Mouse (Mus musculus) hindbrain, embryonic 12.5 days (tissue): ENCODE measurements around the gene Lins1. TPM values are rescaled to one million over a fixed set of nuclear protein-coding genes. Genes with fewer than 3 reads are reported as not detected.

Experiments used
- ATAC-seq: fragments of 200-750 bp; cut with Nextera tagmentation; 2 replicates; pipeline ENCODE4 v1.8.0; 2017; ENCODE audit warnings: moderate TSS enrichment; ENCODE audit not compliant: low FRiP score
- H3K27ac ChIP-seq: fragments of 300-500 bp; sonication (generic); 2 replicates; pipeline ENCODE4 v1.5.1; 2016; ENCODE audit warnings: mild to moderate bottlenecking
- H3K27me3 ChIP-seq: fragments of 300-500 bp; sonication (generic); 2 replicates; pipeline ENCODE4 v1.6.1; 2016; ENCODE audit warnings: mild to moderate bottlenecking
- H3K36me3 ChIP-seq: fragments of 300-500 bp; sonication (generic); 2 replicates; pipeline ENCODE4 v1.6.1; 2016; ENCODE audit warnings: mild to moderate bottlenecking
- H3K4me1 ChIP-seq: fragments of 300-500 bp; sonication (generic); 2 replicates; pipeline ENCODE4 v1.6.1; 2016
- H3K4me2 ChIP-seq: fragments of 300-500 bp; sonication (generic); replicated peaks from 2 replicates; pipeline ENCODE4 v1.6.1; 2016; ENCODE audit warnings: mild to moderate bottlenecking
- H3K4me3 ChIP-seq: fragments of 300-500 bp; sonication (generic); 2 replicates; pipeline ENCODE4 v1.5.1; 2016; ENCODE audit warnings: mild to moderate bottlenecking
- H3K9ac ChIP-seq: fragments of 300-500 bp; sonication (generic); 2 replicates; pipeline ENCODE4 v1.6.1; 2016; ENCODE audit warnings: mild to moderate bottlenecking, moderate library complexity
- H3K9me3 ChIP-seq: fragments of 300-500 bp; sonication (generic); replicated peaks from 2 replicates; pipeline ENCODE4 v1.6.1; 2016; ENCODE audit warnings: mild to moderate bottlenecking
- WGBS: fragments of 180-500 bp; shearing (Covaris S2); methylation state at CpG from one replicate; pipeline ENCODE4 v1.1.7; 2016; 5-methylcytosine and 5-hydroxymethylcytosine counted together
- polyA plus RNA-seq: library from polyadenylated mRNA; unstranded; fragments of >200 nt; fragmentation: Nextera tagmentation; extraction: Ambion mirVana; gene quantifications from 2 replicates; pipeline ENCODE4 v1.2.1, GENCODE M21; 2016

The Lins1 gene
- polyA plus RNA-seq, result 22.5 and 25.3 TPM in 2 replicates

GRCm38 (mm10) chr7:66689620-66690360 lies at the start of gene Lins1:
Gene Lins1 (plus strand): TSS chr7:66689889.
- H3K27ac ChIP-seq, result peak within 1 kb of the TSS; percentile 95
- ATAC-seq, result peak; percentile 100
- H3K9me3 ChIP-seq, result no peaks in the 10 kb centered on the region
- H3K27me3 ChIP-seq, result no peaks in the 10 kb centered on the region
- no peaks in the 10 kb centered on the region for H3K36me3 ChIP-seq
- peaks cover 15% of the 10 kb centered on the region for H3K4me1 ChIP-seq
- H3K4me2 ChIP-seq, result peak within 1 kb of the TSS; percentile 96
- under 1% methylated on average over 51 of the region's 52 CpGs for WGBS
- H3K4me3 ChIP-seq, result peak within 1 kb of the TSS; percentile 69
- H3K9ac ChIP-seq, result peak within 1 kb of the TSS; percentile 82

- H3K27me3 ChIP-seq, result no peaks in the 10 kb centered on the region
- peaks cover 23% of the 10 kb centered on the region for H3K36me3 ChIP-seq
- H3K9me3 ChIP-seq, result no peaks in the 10 kb centered on the region
- no peaks in the 10 kb centered on the region for H3K4me1 ChIP-seq
- H3K4me2 ChIP-seq, result no peak overlapping the region
- ATAC-seq, result no peak
- H3K9ac ChIP-seq, result no peak overlapping the region
- WGBS, result 92% methylated on average over 2 of the region's 2 CpGs
- H3K4me3 ChIP-seq, result no peak overlapping the region
- no peak overlapping the region for H3K27ac ChIP-seq
Observed at GRCm38 (mm10) chr7:66645736-66646135, 44.0 kb upstream of the Lins1 start.

GRCm38 (mm10) chr7:66649181-66649580 lies 40.5 kb upstream of the Lins1 start:
- 94% methylated on average over 2 of the region's 2 CpGs for WGBS
- peaks cover 18% of the 10 kb centered on the region; the same call in 1 of the 2 replicates for H3K36me3 ChIP-seq
- H3K4me1 ChIP-seq, result no peaks in the 10 kb centered on the region
- H3K4me2 ChIP-seq, result no peak overlapping the region
- no peak for ATAC-seq
- no peak overlapping the region for H3K9ac ChIP-seq
- H3K27me3 ChIP-seq, result no peaks in the 10 kb centered on the region
- H3K4me3 ChIP-seq, result no peak overlapping the region
- no peak overlapping the region for H3K27ac ChIP-seq
- H3K9me3 ChIP-seq, result no peaks in the 10 kb centered on the region

GRCm38 (mm10) chr7:66650883-66651282 lies 38.8 kb upstream of the Lins1 start:
- H3K4me2 ChIP-seq, result no peak overlapping the region
- peaks cover 32% of the 10 kb centered on the region for H3K36me3 ChIP-seq
- ATAC-seq, result no peak
- no peak overlapping the region for H3K27ac ChIP-seq
- no peaks in the 10 kb centered on the region for H3K4me1 ChIP-seq
- H3K27me3 ChIP-seq, result no peaks in the 10 kb centered on the region
- WGBS, result 82% methylated on average over 5 of the region's 5 CpGs
- H3K9ac ChIP-seq, result no peak overlapping the region
- H3K4me3 ChIP-seq, result no peak overlapping the region
- no peaks in the 10 kb centered on the region for H3K9me3 ChIP-seq

GRCm38 (mm10) chr7:66652216-66652615 lies 37.5 kb upstream of the Lins1 start:
- Histone ChIP-seq H3K27ac (no peak overlapping the region), H3K4me3 (no peak overlapping the region), H3K36me3 (peaks cover 40% of the 10 kb centered on the region), H3K4me1 (no peaks in the 10 kb centered on the region), H3K4me2 (no peak overlapping the region), H3K9ac (no peak overlapping the region), H3K9me3 (no peaks in the 10 kb centered on the region), H3K27me3 (no peaks in the 10 kb centered on the region)
- WGBS, result 88% methylated on average over 4 of the region's 4 CpGs
- no peak for ATAC-seq

GRCm38 (mm10) chr7:66653596-66653995 lies 36.1 kb upstream of the Lins1 start:
- H3K27ac ChIP-seq, result no peak overlapping the region
- H3K4me1 ChIP-seq, result no peaks in the 10 kb centered on the region
- no peaks in the 10 kb centered on the region for H3K9me3 ChIP-seq
- ATAC-seq, result no peak
- H3K36me3 ChIP-seq, result peaks cover 38% of the 10 kb centered on the region
- H3K4me3 ChIP-seq, result no peak overlapping the region
- no peak overlapping the region for H3K9ac ChIP-seq
- 88% methylated on average over 9 of the region's 9 CpGs for WGBS
- H3K27me3 ChIP-seq, result no peaks in the 10 kb centered on the region
- H3K4me2 ChIP-seq, result no peak overlapping the region

- ATAC-seq, result no peak
- 89% methylated on average over 9 of the region's 9 CpGs for WGBS
- peaks cover 51% of the 10 kb centered on the region for H3K36me3 ChIP-seq
- H3K4me1 ChIP-seq, result no peaks in the 10 kb centered on the region
- no peak overlapping the region for H3K4me3 ChIP-seq
- no peaks in the 10 kb centered on the region for H3K9me3 ChIP-seq
- H3K4me2 ChIP-seq, result no peak overlapping the region
- H3K9ac ChIP-seq, result no peak overlapping the region
- no peak overlapping the region for H3K27ac ChIP-seq
- H3K27me3 ChIP-seq, result no peaks in the 10 kb centered on the region
Observed at GRCm38 (mm10) chr7:66655471-66655870, 34.2 kb upstream of the Lins1 start.

GRCm38 (mm10) chr7:66660291-66660690 lies 29.4 kb upstream of the Lins1 start:
- Histone ChIP-seq H3K27ac (no peak overlapping the region), H3K4me3 (no peak overlapping the region), H3K4me2 (no peak overlapping the region), H3K4me1 (no peaks in the 10 kb centered on the region), H3K9me3 (no peaks in the 10 kb centered on the region), H3K36me3 (peaks cover 38% of the 10 kb centered on the region), H3K27me3 (no peaks in the 10 kb centered on the region), H3K9ac (no peak overlapping the region)
- WGBS, result 88% methylated on average over 7 of the region's 7 CpGs
- no peak for ATAC-seq

GRCm38 (mm10) chr7:66660972-66661371 lies 28.7 kb upstream of the Lins1 start:
- no peaks in the 10 kb centered on the region for H3K27me3 ChIP-seq
- no peak overlapping the region for H3K9ac ChIP-seq
- 88% methylated on average over 8 of the region's 8 CpGs for WGBS
- no peaks in the 10 kb centered on the region for H3K4me1 ChIP-seq
- no peak overlapping the region for H3K4me2 ChIP-seq
- H3K36me3 ChIP-seq, result peaks cover 32% of the 10 kb centered on the region
- no peak overlapping the region for H3K4me3 ChIP-seq
- no peak overlapping the region for H3K27ac ChIP-seq
- no peak for ATAC-seq
- no peaks in the 10 kb centered on the region for H3K9me3 ChIP-seq

GRCm38 (mm10) chr7:66661572-66661971 lies 28.1 kb upstream of the Lins1 start:
- H3K4me1 ChIP-seq, result no peaks in the 10 kb centered on the region
- no peak overlapping the region; the same call in 1 of the 2 replicates for H3K4me2 ChIP-seq
- H3K9me3 ChIP-seq, result no peaks in the 10 kb centered on the region
- no peak overlapping the region for H3K4me3 ChIP-seq
- H3K27me3 ChIP-seq, result no peaks in the 10 kb centered on the region
- 27% methylated on average over 8 of the region's 8 CpGs for WGBS
- H3K9ac ChIP-seq, result no peak overlapping the region
- peaks cover 29% of the 10 kb centered on the region for H3K36me3 ChIP-seq
- H3K27ac ChIP-seq, result no peak overlapping the region
- peak; percentile 48; the same call in 1 of the 2 replicates for ATAC-seq

GRCm38 (mm10) chr7:66663548-66663947 lies 26.1 kb upstream of the Lins1 start:
- Histone ChIP-seq H3K4me1 (no peaks in the 10 kb centered on the region), H3K36me3 (peaks cover 23% of the 10 kb centered on the region), H3K4me3 (no peak overlapping the region), H3K9me3 (peaks cover 8% of the 10 kb centered on the region), H3K27ac (no peak overlapping the region), H3K4me2 (no peak overlapping the region), H3K27me3 (no peaks in the 10 kb centered on the region), H3K9ac (no peak overlapping the region)
- WGBS, result 92% methylated on average over 3 of the region's 3 CpGs
- ATAC-seq, result no peak

- H3K9ac ChIP-seq, result no peak overlapping the region
- no peak overlapping the region for H3K4me2 ChIP-seq
- H3K27ac ChIP-seq, result no peak overlapping the region
- H3K36me3 ChIP-seq, result peaks cover 30% of the 10 kb centered on the region
- peaks cover 13% of the 10 kb centered on the region for H3K9me3 ChIP-seq
- no peaks in the 10 kb centered on the region for H3K4me1 ChIP-seq
- no peak overlapping the region for H3K4me3 ChIP-seq
- H3K27me3 ChIP-seq, result no peaks in the 10 kb centered on the region
- ATAC-seq, result no peak
Observed at GRCm38 (mm10) chr7:66667064-66667463, 22.6 kb upstream of the Lins1 start.

- Histone ChIP-seq H3K27me3 (no peaks in the 10 kb centered on the region), H3K4me1 (no peaks in the 10 kb centered on the region), H3K27ac (no peak overlapping the region), H3K9ac (no peak overlapping the region), H3K4me2 (no peak overlapping the region), H3K9me3 (no peaks in the 10 kb centered on the region), H3K4me3 (no peak overlapping the region), H3K36me3 (peaks cover 85% of the 10 kb centered on the region)
- ATAC-seq, result no peak
- WGBS, result 90% methylated on average over 2 of the region's 2 CpGs
Observed at GRCm38 (mm10) chr7:66675800-66676199, 13.9 kb upstream of the Lins1 start.
